Mouse (Mus musculus): ENCODE data around the gene Hoxa11. TPM values are rescaled to one million over a fixed set of nuclear protein-coding genes. Genes with fewer than 3 reads are reported as not detected.

Gene Hoxa11
- polyA plus RNA-seq, 2 experiments = not detected

GRCm38 (mm10) chr6:52268756-52269155, 23.1 kb upstream of the Hoxa11 start:
- 2% methylated on average over 3 of the region's 3 CpGs for WGBS (ENCODE audit: insufficient replicate concordance)
- no peaks in the 10 kb centered on the region for H3K36me3 ChIP-seq (replicated peaks; ENCODE audit: control insufficient read depth, insufficient read depth, low read depth)
- no peaks in the 10 kb centered on the region for H3K9me3 ChIP-seq (ENCODE audit: control insufficient read depth, low read length)
- H3K27me3 ChIP-seq (ENCODE audit: control insufficient read depth, insufficient read depth, low read length) = peaks cover 93% of the 10 kb centered on the region
- H3K4me1 ChIP-seq (replicated peaks; ENCODE audit: control insufficient read depth in 2 of 2, insufficient read depth in 2 of 2, low read length in 1 of 2) = no peaks in the 10 kb centered on the region
- H3K27ac ChIP-seq = no peak overlapping the region
- no peak for ATAC-seq (ENCODE audit: insufficient read depth)
- no peak overlapping the region for H3K4me2 ChIP-seq (ENCODE audit: low read depth)
- no peak overlapping the region for H3K4me3 ChIP-seq (ENCODE audit: insufficient read depth in 1 of 2, low read depth in 2 of 2, low read length in 2 of 2)
- no peak overlapping the region for H3K9ac ChIP-seq (replicated peaks)
- TF ChIP-seq EP300 (IDR thresholded peaks at IDR 0.05; ENCODE audit: low read depth) = no peak
- TF ChIP-seq CTCF (IDR thresholded peaks at IDR 0.05; ENCODE audit: low read depth) = no peak
- DNase-seq (ENCODE audit: low read depth in 3 of 3, low spot score in 3 of 3) = no peak

- Histone ChIP-seq H3K4me1 (replicated peaks; ENCODE audit: control insufficient read depth in 2 of 2, insufficient read depth in 2 of 2, low read length in 1 of 2) (no peaks in the 10 kb centered on the region), H3K9ac (replicated peaks) (no peak overlapping the region), H3K36me3 (replicated peaks; ENCODE audit: control insufficient read depth, insufficient read depth, low read depth) (no peaks in the 10 kb centered on the region), H3K4me3 (ENCODE audit: insufficient read depth in 1 of 2, low read depth in 2 of 2, low read length in 2 of 2) (no peak overlapping the region), H3K27ac (no peak overlapping the region), H3K4me2 (ENCODE audit: low read depth) (no peak overlapping the region), H3K9me3 (ENCODE audit: control insufficient read depth, low read length) (no peaks in the 10 kb centered on the region), H3K27me3 (ENCODE audit: control insufficient read depth, insufficient read depth, low read length) (peaks cover 93% of the 10 kb centered on the region)
- ATAC-seq (ENCODE audit: insufficient read depth) (no peak), DNase-seq (ENCODE audit: low read depth in 3 of 3, low spot score in 3 of 3) (no peak)
- TF ChIP-seq CTCF (IDR thresholded peaks at IDR 0.05; ENCODE audit: low read depth) = no peak
- TF ChIP-seq EP300 (IDR thresholded peaks at IDR 0.05; ENCODE audit: low read depth) = no peak
- WGBS (ENCODE audit: insufficient replicate concordance) = 8% methylated on average over 7 of the region's 7 CpGs
Observed at GRCm38 (mm10) chr6:52268341-52268740, 22.7 kb upstream of the Hoxa11 start.

GRCm38 (mm10) chr6:52267691-52268090, 22.1 kb upstream of the Hoxa11 start:
- Histone ChIP-seq H3K27me3 (ENCODE audit: control insufficient read depth, insufficient read depth, low read length) (peaks cover 93% of the 10 kb centered on the region), H3K9me3 (ENCODE audit: control insufficient read depth, low read length) (no peaks in the 10 kb centered on the region), H3K9ac (replicated peaks) (no peak overlapping the region), H3K4me1 (replicated peaks; ENCODE audit: control insufficient read depth in 2 of 2, insufficient read depth in 2 of 2, low read length in 1 of 2) (no peaks in the 10 kb centered on the region), H3K4me2 (ENCODE audit: low read depth) (no peak overlapping the region), H3K36me3 (replicated peaks; ENCODE audit: control insufficient read depth, insufficient read depth, low read depth) (no peaks in the 10 kb centered on the region), H3K4me3 (ENCODE audit: insufficient read depth in 1 of 2, low read depth in 2 of 2, low read length in 2 of 2) (no peak overlapping the region), H3K27ac (no peak overlapping the region)
- TF ChIP-seq EP300 (IDR thresholded peaks at IDR 0.05; ENCODE audit: low read depth) = no peak
- TF ChIP-seq CTCF (IDR thresholded peaks at IDR 0.05; ENCODE audit: low read depth) = no peak
- ATAC-seq (ENCODE audit: insufficient read depth) = no peak
- DNase-seq (ENCODE audit: low read depth in 3 of 3, low spot score in 3 of 3) = no peak
- 11% methylated on average over 3 of the region's 3 CpGs for WGBS (ENCODE audit: insufficient replicate concordance)

GRCm38 (mm10) chr6:52267221-52267620, 21.6 kb upstream of the Hoxa11 start:
- Histone ChIP-seq H3K27ac (no peak overlapping the region), H3K27me3 (ENCODE audit: control insufficient read depth, insufficient read depth, low read length) (peaks cover 93% of the 10 kb centered on the region), H3K36me3 (replicated peaks; ENCODE audit: control insufficient read depth, insufficient read depth, low read depth) (no peaks in the 10 kb centered on the region), H3K4me1 (replicated peaks; ENCODE audit: control insufficient read depth in 2 of 2, insufficient read depth in 2 of 2, low read length in 1 of 2) (no peaks in the 10 kb centered on the region), H3K9ac (replicated peaks) (no peak overlapping the region), H3K9me3 (ENCODE audit: control insufficient read depth, low read length) (no peaks in the 10 kb centered on the region), H3K4me3 (ENCODE audit: insufficient read depth in 1 of 2, low read depth in 2 of 2, low read length in 2 of 2) (no peak overlapping the region), H3K4me2 (ENCODE audit: low read depth) (no peak overlapping the region)
- WGBS (ENCODE audit: insufficient replicate concordance) = 17% methylated on average over 5 of the region's 5 CpGs
- TF ChIP-seq CTCF (IDR thresholded peaks at IDR 0.05; ENCODE audit: low read depth) = no peak
- TF ChIP-seq EP300 (IDR thresholded peaks at IDR 0.05; ENCODE audit: low read depth) = no peak
- DNase-seq (ENCODE audit: low read depth in 3 of 3, low spot score in 3 of 3) (no peak), ATAC-seq (ENCODE audit: insufficient read depth) (no peak)

GRCm38 (mm10) chr6:52266666-52266985, 21.0 kb upstream of the Hoxa11 start:
- WGBS (ENCODE audit: insufficient replicate concordance) = 3% methylated on average over 9 of the region's 9 CpGs
- ATAC-seq (ENCODE audit: insufficient read depth) (no peak), DNase-seq (ENCODE audit: low read depth in 3 of 3, low spot score in 3 of 3) (no peak)
- Histone ChIP-seq H3K27ac (no peak overlapping the region), H3K9ac (replicated peaks) (no peak overlapping the region), H3K36me3 (replicated peaks; ENCODE audit: control insufficient read depth, insufficient read depth, low read depth) (no peaks in the 10 kb centered on the region), H3K27me3 (ENCODE audit: control insufficient read depth, insufficient read depth, low read length) (peaks cover 96% of the 10 kb centered on the region), H3K4me3 (ENCODE audit: insufficient read depth in 1 of 2, low read depth in 2 of 2, low read length in 2 of 2) (no peak overlapping the region), H3K4me1 (replicated peaks; ENCODE audit: control insufficient read depth in 2 of 2, insufficient read depth in 2 of 2, low read length in 1 of 2) (no peaks in the 10 kb centered on the region), H3K9me3 (ENCODE audit: control insufficient read depth, low read length) (no peaks in the 10 kb centered on the region), H3K4me2 (ENCODE audit: low read depth) (no peak overlapping the region)
- TF ChIP-seq EP300 (IDR thresholded peaks at IDR 0.05; ENCODE audit: low read depth) = no peak
- TF ChIP-seq CTCF (IDR thresholded peaks at IDR 0.05; ENCODE audit: low read depth) = no peak

Measured in liver, embryonic 14.5 days (tissue).